Mouse (Mus musculus) retina, postnatal 1 day (tissue): Measurements from ENCODE around the gene Foxp1.

Source experiments
- DNase-seq: peaks from one replicate; pipeline ENCODE4 v3.0.0-alpha.2; 2012

Gene Foxp1

DNA sequence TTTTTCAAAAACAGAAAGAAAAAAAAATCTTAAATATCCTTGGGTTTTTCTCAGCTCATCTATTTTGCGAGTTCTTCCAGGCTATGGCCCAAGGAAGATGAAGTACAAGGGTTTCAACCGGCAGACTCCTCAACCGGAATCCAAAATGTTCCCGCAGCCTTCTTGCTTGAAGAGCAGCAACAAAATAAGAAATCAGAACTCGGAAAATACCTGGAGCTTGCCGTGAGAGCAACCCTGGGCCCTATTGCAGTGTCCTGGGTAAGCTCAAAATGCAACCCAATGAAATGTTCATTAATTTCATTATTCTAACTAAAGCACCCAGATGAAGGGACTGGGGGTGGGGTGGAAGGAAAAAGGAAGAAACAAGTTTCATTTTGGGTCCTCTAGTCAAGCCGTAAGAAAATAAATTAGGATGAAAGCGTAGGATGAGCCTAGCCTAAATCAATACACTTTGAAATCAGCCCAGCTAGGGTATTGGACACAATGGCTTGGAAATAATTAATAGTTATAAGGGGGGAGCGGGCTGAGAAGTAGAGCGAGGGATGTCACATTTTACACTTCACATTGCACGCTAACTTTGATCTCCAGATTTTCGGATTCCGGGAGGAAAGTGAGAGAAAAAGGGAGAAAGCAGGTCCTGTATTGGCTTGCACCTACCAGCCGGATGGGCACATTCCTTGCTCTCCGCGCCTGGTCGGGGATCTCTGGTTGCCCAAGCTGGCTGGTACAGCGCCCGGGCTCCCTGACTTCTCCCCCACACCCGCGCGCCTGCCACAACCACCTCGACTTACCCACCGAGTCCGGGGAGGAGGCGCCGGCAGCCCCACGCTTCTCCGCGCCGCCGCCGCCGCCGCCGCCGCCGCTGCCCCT is 2.5 kb downstream of the Foxp1 start:
- peak; percentile 53 for DNase-seq

DNA sequence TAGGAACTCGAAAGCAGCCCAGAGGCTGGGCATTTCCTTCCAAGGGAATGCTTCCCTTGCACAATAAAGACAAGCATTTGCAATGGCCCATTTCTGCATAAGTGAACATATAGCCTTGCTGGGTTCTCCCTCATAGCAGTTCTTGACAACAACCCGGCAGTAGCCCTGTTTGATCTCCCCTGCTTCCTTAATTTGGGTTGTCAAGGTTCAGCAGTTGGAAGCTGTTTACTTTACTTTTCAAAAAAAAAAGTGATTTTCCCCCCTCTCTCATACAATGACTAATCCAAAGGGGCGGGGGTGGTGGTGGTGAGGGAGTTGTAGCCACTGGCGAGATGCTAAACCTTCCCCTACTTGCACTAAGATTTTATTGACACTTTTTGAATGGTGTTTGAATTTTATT is 3.5 kb downstream of the Foxp1 start:
- no peak for DNase-seq

DNA sequence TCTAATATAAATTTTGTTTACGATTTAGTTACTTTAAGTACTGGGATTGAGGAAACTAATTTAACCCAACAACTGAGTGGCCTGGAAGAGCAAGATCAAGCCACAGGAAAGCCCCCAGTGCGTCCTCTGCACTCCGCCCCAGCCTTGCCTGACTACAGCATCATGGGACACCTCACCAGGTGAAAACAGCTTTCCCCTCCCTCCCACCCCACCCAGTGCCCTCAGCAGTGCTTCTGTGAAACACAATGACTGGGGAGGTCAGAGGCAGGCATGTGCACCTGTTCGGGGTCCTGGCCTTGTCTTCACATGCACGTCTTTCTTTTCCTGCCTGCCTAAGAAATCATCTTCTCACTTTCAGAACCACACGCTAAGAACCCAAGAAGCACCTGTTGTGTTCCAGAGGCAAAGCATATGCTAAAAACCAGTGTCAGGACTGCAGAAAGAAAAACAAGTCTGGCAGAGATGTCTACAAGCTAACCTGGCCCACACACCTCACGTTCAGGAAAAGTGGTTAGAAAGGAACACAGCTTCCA is 6.8 kb downstream of the Foxp1 start:
- no peak for DNase-seq

DNA sequence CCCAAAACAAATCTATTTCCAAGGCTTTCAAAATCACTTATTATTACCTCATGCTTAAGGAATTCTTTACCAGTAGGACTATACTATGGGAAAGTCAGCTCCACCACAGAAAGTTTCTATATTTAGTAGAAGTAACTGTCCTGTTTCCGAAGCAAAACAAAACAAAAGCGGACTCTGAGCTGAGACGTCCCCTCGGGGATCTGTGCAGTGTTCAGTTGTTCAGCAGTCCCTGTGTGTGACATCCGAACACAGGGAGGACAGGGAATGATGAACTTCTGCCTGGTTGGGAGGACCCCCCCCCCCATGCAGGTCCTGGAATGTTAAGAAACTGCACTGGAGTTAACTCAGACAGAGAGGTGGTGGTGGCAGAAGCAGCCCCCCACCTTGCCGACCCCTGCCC is 10.7 kb downstream of the Foxp1 start:
- DNase-seq = no peak

DNA sequence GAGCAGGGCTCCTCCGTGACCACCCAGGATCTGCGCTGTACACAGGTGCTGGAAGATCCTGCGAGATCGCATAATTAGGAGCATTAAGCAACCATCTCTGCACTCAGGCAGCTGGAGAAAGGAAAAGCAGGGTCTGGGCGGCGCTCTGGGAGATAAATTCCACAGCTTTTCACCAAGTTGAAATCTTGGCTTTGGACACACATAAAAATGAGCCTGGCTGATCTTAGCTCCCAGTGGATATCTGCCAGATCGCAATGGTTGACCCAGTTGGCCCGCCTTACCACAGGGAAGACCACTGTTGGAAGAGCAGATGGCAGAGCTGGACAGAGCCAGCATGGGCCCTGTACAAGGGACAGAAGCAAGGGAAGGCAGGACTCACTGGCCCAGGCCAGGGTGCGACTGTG is 13.3 kb downstream of the Foxp1 start:
- no peak for DNase-seq

DNA sequence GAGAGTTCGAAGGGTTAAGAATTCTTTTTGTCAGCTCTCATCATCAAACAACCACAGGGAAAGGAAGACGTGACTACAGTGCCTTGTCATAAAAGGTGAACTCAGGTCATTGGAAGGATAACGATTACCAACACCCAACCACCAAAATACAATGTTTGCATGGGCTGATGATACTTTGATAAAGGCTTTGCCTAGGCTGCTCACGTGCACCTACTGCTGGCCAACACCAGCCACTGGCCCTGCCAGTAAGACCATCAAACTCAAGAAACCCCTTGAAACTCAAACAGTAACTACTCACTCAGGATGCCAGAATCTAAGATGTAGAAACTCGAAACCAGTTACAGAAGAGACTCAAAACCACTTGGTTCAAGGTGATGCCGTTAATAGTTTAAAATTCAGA is 15.7 kb downstream of the Foxp1 start:
- DNase-seq = no peak

DNA sequence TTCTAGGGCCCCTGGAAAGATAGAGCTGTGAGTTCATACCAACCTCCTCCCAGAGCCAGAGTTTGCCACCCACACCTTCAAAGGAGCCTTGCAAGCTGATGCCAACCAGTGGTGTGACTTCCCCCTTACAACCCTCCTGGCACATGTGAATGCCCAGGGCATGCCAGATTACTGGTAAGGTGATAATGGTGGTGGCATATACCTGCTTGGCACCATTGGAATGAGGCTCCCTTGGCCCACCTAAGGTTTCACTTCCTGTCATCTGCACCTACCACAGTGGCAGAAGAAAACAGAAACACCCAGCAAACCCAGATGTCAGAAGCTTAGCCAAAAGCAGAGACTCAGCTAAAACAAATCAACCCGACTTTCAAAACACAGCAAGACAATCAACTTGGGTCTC is 18.8 kb downstream of the Foxp1 start:
- DNase-seq = no peak

DNA sequence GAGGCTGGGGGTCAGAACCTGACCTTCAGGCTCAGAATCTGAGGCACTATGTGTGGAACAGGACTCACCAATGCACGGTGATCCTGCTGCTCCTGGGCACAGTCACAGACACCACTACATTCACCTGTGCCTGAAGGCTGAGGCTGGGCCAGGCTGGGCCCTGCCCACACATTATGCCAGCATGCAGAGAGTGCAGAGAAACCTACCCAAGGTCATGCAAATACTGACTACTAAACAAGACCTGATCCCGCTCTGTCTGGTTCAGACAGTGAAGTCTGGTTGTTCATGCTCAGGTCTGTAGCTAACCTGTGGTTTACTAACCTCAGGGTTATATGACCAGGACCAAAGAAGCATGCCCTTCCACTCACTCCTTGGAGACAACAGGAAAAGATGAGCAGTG is 19.8 kb downstream of the Foxp1 start:
- DNase-seq = no peak

DNA sequence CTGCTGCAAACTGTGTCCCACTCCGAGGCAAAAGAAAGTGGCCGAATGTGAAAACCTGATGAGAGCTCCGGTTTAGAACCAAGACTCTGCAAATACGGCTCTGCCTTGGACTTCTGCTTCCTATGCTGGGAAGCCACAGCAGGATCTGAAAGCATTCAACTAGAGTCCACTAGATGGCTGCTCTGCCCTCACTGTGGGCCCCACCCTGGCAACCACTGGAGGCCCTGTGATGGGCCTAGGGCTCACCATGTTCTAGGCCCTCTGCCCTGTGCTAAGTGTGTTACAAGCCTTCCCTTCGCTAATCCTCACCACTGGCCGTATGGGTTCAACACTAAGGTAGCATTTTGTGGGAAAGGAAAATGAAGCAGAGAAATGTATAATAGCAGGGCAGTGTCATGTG is 20.2 kb downstream of the Foxp1 start:
- no peak for DNase-seq

DNA sequence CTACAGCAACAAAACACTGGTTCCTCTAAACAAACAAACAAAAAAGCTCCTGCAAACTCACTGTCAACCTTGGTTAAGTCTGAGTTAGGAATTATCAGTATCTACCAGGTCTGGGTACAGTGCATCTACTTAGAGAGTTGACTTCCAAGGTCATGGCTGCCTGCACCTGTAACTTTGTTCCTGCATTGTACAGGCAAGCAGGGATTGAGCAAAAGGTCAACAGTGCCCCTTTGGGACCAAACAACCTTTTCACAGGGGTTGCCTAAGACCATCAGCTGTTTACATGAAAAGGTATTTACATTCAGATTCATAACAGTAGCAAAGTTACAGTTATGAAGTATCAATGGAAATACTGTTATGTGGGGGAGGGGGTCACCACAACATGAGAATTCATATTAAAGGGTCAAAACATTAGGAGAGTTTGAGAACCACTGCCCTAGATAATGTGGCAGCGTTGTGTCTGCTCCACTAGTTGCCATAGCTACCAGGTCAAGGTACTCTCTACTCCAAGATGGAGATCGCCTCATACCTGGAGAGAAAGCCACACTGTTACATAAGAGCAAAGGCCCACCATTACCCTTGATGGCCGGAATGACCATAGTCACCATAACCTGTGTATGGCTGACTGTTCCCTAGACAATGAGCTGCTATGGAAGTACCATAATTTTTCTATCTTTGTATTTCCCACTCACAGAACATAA is 21.8 kb downstream of the Foxp1 start:
- no peak for DNase-seq

DNA sequence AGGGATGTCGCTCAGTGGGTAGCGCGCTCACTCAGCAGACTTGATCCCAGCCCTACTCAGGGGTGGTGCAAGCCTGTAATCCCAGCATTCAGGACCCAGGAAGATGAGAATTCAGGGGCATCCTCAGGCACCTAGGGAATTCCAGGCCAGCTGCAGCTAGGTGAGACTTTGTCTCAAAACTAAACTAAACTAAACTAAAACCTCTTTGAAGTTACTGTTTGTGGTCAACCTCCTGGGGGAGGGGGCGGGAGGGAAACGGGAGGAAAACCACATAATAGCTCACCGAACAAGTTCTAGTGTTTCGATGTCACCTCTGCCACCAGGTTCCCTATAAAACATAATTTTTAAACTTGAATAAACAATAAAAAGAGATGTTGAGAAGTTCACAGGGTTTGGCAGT is 24.4 kb downstream of the Foxp1 start:
- no peak for DNase-seq

DNA sequence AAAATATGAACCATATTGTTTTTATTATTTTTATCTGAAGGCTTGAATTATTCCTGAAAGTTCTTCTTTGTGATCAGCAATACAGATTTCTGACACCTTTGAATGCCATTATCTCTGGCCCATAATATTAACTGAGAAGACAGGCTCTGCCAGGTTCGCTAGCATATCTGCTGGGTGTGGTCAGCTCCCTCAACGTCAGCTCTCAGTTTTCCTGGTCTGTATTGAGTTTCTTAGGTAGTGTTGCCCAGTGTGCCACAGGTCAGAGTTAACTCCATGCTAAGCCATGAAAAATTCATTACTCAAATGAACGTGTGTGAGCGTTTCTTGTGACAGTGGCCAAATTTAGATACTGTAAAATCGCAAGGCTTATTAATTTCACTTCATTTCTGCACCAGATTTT is 26.4 kb downstream of the Foxp1 start:
- no peak for DNase-seq

DNA sequence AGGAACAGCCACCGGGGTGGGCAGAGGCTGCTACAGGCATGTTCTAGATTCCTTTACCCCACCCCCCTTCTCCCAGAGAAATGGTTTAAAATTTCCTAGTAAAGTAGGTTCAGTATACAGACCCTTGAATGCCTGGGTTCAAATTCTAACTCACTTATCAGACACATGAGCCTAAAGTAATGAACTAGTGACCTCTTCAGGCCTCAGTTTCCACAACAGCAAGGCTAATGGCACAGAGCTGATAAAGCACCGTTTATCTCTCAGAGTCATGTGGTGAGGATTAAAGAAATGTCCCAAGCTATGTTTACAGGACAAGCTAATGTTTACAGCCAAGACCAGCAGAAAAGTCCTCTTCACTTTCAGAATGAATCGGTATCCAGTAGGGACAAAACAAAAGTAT is 29.6 kb downstream of the Foxp1 start:
- DNase-seq = no peak

DNA sequence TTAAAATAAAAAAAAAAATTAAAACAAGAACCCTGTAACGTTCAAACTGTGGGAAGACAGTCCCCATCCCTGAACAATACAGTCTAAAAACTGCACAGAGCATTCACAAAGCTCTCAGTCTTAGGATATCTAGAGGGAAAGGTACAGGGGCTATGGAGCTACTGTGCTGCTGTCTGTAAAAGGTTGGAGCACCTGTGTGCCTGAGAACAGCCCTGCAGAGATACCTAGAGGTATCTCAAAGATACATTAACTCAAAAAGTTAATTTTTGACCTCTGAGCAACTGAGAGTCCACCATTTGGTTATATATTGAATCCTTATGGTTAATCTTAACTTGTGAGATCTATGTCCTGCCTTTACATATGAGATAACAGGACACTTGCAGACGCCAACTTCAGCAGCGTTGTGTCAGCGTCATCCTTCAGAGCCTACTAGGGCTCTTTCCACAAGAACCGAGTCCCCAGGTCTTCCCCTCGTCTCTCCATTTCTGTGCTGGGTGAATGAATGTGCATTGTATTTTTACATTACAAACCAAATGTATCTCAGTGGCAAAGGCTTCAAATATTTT is 30.5 kb downstream of the Foxp1 start:
- DNase-seq = no peak

DNA sequence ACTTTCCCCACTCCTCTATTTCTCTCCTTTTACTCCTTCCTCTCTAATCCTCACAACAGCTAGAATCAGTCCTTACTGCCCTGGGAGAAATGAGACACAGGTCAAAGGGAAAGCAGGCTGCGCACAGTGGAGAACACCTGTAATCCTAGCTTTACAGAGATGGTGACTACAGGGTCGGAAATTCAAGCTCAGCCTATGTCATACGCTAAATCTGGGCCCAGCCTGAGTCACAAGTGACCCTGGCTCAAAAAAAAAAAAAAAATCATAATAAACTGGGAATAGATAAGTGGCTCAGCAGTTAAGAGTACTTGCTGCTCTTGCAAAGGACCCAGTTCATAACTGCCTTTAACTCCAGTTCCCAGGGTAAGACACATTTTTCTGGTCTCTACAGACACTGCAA is 31.4 kb downstream of the Foxp1 start:
- DNase-seq = no peak

DNA sequence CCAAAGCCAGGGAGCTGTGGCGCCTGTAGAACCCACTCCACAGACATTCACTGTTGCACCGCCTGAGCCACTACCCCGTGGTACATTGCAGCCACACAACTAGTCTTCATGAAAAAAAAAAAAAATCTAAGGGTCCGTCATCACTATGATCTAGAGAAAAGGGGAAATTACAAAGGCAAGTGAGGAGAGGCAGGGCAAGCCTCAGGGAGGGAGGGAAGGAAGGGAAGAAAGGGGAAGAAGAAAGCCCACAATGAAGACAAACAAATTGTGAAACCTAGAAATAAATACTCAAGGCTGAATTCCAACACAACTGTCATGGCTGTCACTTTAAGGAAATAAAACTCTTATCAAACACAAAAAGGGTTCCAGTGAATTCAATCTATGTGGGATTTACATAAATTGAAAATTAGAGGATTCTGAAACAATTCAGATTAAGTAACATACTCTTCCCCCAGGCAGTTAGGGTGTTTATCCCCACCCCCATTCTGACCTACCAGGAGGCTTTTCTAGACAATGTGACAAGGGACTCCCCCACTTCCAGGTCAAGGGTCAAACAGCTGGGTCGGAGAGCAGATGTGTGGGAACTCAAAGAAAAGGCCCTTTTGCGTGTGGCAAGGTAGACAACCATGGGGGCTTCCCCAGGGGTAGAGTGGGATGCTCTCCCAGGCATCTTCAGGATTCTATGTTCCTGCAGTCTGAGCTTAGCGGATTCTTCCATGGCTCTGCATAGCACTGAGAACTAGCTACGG is 32.4 kb downstream of the Foxp1 start:
- DNase-seq = no peak

DNA sequence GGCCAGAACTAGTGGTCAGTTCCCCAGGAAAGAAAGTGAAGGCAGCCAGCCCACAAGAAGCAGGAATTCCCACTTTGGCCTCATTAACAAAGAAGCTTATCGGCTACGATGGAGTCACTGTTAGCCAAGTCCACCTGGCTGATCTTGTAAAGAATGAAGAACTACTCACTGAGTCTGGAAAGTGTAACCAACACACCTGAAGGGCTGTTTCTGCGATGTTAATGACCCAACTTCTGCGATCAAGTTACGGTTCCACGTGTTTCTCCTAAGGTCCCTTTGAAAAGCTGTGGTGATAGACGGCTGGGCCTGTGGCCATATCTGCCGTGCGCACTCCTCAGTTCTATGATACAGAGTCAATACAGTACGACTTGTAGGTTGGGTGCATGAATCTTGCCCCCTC is 33.1 kb downstream of the Foxp1 start:
- DNase-seq = no peak

DNA sequence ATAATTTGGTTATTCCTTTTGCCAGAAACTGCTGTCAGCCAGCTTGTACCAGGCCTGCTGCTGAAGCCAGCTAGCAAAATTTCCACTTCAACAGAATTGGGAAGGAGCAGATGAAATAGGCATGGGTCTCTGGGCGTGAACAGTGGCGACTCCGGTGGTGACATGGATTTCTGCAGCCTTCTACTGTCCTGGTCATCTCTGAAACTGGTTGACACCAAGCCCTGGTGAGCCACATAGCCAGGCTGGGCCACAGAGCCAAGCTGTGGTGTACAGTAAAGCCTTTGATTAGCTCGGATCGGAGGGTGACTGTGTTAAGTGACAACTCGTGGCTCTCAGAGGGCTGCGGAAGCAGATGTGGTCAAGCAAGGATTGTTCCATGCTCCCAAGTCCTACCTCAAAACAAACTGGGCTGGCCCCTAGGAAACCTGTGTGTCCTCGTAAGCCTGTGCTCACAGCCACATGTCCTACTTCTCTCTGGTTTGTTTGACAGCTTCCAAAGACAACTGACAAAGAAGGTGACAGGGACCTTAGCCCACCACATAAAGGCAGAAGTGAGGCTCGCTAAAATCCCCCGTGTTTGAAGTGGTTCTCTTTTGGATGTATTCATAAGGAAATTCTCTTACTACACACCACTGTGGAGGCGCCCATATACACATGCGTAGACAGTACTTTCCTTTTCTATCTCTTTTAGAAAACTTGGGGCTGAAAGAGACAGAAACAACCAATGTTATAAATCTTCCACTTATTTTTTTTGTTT is 36.5 kb downstream of the Foxp1 start:
- DNase-seq = peak; percentile 73

DNA sequence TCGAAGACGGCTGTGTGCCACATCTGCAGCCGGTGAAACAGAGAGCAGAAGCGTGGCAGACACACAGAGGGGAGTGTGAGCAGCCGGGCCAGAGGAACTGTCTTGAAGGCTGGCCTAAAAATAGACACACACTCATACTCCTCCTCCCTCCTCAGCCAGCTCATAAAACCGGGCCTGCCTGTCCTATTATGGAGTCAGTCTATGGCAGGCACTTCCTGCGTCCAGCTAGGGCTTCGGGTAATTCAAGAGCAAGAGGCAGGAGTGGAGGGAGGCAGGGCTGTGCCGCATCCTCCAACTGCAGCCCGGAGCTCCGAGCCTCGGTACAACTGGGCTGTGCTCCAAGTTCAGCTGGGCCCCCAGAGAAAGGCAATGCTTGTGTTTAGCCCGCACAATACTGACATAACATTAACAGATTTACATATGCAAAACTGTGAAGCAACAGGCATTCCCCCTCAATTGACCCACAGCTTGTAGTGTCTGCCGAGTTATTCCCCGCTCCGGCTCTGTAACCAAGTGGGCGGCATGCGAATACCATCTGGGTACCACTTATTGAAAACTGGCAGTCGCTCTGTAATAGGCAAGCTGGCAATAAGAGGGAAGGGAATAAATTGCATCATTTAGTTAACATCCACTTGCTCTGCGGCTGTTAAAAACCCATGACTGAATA is 37.2 kb downstream of the Foxp1 start:
- peak; percentile 62 for DNase-seq

DNA sequence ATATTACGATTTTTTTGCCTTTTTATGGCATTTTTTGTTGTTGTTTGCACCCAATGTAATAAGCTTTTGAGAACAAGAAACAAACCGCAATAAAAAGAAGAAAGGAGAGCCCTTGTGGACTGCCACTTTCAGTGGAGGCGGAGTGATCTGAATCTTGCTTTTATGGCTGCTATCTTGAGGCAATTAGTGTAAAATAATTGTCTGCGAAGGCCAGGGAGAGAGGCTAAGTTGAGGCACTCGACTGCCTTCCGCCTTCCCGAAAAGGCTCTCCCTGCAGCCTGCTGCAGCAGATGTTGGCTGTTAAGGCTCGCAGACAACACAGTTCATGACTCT is 37.7 kb downstream of the Foxp1 start:
- DNase-seq = no peak

DNA sequence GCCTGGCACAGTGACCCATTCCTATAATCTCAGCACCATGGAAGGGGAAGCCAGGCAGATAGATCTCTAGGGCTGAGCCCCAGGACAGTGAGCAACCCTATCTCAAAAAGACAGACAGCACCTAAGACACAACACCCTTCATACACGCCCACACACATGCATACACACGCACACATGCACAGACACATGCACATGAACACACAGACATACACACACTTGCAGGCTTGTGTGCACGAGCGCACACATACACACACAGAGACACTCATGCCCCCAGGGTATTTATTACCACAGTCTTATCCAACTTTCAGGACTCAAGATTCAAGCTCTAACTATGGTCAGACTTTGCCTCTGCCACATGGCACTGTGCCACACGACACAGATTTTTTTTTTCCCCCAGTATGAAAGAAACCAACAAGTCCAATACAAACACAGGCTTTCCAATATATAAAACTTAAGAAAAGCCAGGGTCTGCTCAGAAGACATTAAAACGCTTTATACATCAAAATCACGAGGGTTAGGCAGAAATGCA is 38.3 kb downstream of the Foxp1 start:
- DNase-seq = no peak

DNA sequence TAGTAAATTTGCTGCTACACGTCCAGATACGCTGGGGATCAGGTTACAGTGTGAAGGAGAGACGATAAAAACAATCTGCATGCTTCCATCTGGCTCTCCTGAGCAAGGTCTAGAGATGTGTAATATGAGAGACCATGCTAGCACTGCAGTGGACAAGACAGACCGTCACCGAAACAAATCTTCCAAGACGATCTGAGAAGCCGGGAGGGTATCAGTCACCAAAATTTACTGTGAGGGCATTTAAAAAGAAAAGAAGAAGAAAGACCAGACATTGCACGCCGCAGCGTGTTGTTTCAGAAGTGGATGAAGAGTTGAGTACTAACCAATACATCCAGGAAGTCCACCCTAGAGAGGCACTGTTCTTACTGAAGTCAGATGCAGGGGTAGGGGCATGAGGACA is 39.0 kb downstream of the Foxp1 start:
- no peak for DNase-seq
